Mouse (Mus musculus) megakaryocyte progenitor cell, adult 5-6 weeks (primary cell): ENCODE measurements at regions not wholly inside any gene's neighbourhood (a gene's known extent, or its start where the extent isn't known, plus 50 kb on each side); places are given as distances from the start of the nearest gene placed in this dataset.
A peak's percentile ranks its signal among the peaks of the same experiment; 100 is the strongest.

ENCODE experiments used
- ATAC-seq: replicated peaks from 2 replicates; pipeline ENCODE4 v1.8.0; 2016; ENCODE audit warnings: mild to moderate bottlenecking, moderate TSS enrichment, inconsistent platforms; ENCODE audit not compliant: poor library complexity

GRCm38 (mm10) chr13:44624716-44625115 is 104.6 kb upstream of the Jarid2 start:
- peak; percentile 5; the same call in 1 of the 2 replicates for ATAC-seq

- ATAC-seq, result no peak
These were observed 103.5 kb upstream of the Jarid2 start for GRCm38 (mm10) chr13:44625792-44626191.

- peak; percentile 80 for ATAC-seq
These were observed 102.5 kb upstream of the Jarid2 start for GRCm38 (mm10) chr13:44626806-44627205.

- ATAC-seq, result no peak
These were observed 99.2 kb upstream of the Jarid2 start for GRCm38 (mm10) chr13:44630061-44630460.

GRCm38 (mm10) chr13:44634616-44635015 is 94.7 kb upstream of the Jarid2 start:
- ATAC-seq, result no peak

- ATAC-seq, result peak; percentile 36
These were observed 93.9 kb upstream of the Jarid2 start for GRCm38 (mm10) chr13:44635221-44636007.

- ATAC-seq, result no peak
These were observed 93.3 kb upstream of the Jarid2 start for GRCm38 (mm10) chr13:44636008-44636335.

- no peak for ATAC-seq
These were observed 86.9 kb upstream of the Jarid2 start for GRCm38 (mm10) chr13:44642361-44642760.

GRCm38 (mm10) chr13:44650052-44650451 is 79.2 kb upstream of the Jarid2 start:
- no peak for ATAC-seq

- no peak for ATAC-seq
These were observed 77.7 kb upstream of the Jarid2 start for GRCm38 (mm10) chr13:44651259-44652238.

- no peak for ATAC-seq
These were observed 71.3 kb upstream of the Jarid2 start for GRCm38 (mm10) chr13:44657905-44658414.

GRCm38 (mm10) chr13:44659861-44660260 is 69.4 kb upstream of the Jarid2 start:
- ATAC-seq, result no peak

GRCm38 (mm10) chr13:44663062-44663461 is 66.2 kb upstream of the Jarid2 start:
- peak; percentile 95 for ATAC-seq

- peak; percentile 40; the same call in 1 of the 2 replicates for ATAC-seq
These were observed 65.5 kb upstream of the Jarid2 start for GRCm38 (mm10) chr13:44663730-44664129.

- no peak for ATAC-seq
These were observed 59.5 kb upstream of the Jarid2 start for GRCm38 (mm10) chr13:44669761-44670160.

GRCm38 (mm10) chr13:44673337-44673966 is 55.8 kb upstream of the Jarid2 start:
- peak; percentile 43 for ATAC-seq

- peak; percentile 79 for ATAC-seq
These were observed 55.3 kb upstream of the Jarid2 start for GRCm38 (mm10) chr13:44673967-44674357.

GRCm38 (mm10) chr13:44674926-44675650 is 54.2 kb upstream of the Jarid2 start:
- ATAC-seq, result no peak

- no peak for ATAC-seq
These were observed 53.2 kb upstream of the Jarid2 start for GRCm38 (mm10) chr13:44676041-44676440.

- ATAC-seq, result no peak
These were observed 51.2 kb upstream of the Jarid2 start for GRCm38 (mm10) chr13:44678121-44678520.
